17 mouse cellular contexts compared by ENCODE assay signal in genomic region chr1:39349427-39349826, GRCm38 (mm10). TPM values are rescaled to one million over a fixed set of nuclear protein-coding genes. Genes with fewer than 3 reads are reported as not detected.
DNase-seq lines count a peak whose midpoint lies in the region; ATAC-seq and TF ChIP-seq lines count a peak whose summit lies in the region.
"Had no signal": no experiment of that assay in that cellular context is flagged by ENCODE, and none has a peak within 500 bp of the region (broad histone marks: within the 10 kb centered on the region; RNA-seq: fewer than 3 reads in every experiment).

No protein-coding gene starts in this region.

- TF ChIP-seq POLR2A in myocyte (IDR thresholded peaks at IDR 0.05; ENCODE audit: insufficient read length, low read depth), result no peak

- peak; percentile 18 to 35 for DNase-seq in heart, adult 9 months (ENCODE audit: low spot score in 2 of 2)
- no peak for DNase-seq in heart, postnatal 25 days (ENCODE audit: low spot score)
- no peak for DNase-seq in lung, postnatal 0 days (ENCODE audit: low spot score)
- DNase-seq in lung, postnatal 4 days, result no peak
- DNase-seq in ZHBTc4 (ENCODE audit: low read depth, low spot score), result peak; percentile 64
- DNase-seq: adrenal gland, adult 2 months; adrenal gland, postnatal 25 days; gastrocnemius, postnatal 36 days; kidney, adult 18-20 months had no signal

- no peaks in the 10 kb centered on the region for H3K36me3 ChIP-seq in lung, postnatal 0 days (ENCODE audit: insufficient read depth, low read length)
- H3K36me3 ChIP-seq in myocyte (ENCODE audit: control insufficient read depth, insufficient read depth), result no peaks in the 10 kb centered on the region
- H3K36me3 ChIP-seq: embryonic facial prominence, embryonic 12.5 days; forebrain, embryonic 15.5 days; G1E; heart, embryonic 13.5 days; intestine, embryonic 15.5 days had no signal

- no peak overlapping the region for H3K4me3 ChIP-seq in lung, postnatal 0 days (ENCODE audit: low read depth, low read length)
- H3K4me3 ChIP-seq in myocyte, result no peak overlapping the region
- H3K4me3 ChIP-seq: embryonic facial prominence, embryonic 12.5 days; forebrain, embryonic 15.5 days; heart, embryonic 13.5 days; intestine, embryonic 15.5 days had no signal

- H3K4me2 ChIP-seq in lung, postnatal 0 days (replicated peaks; ENCODE audit: low read depth, low read length), result no peak overlapping the region
- H3K4me2 ChIP-seq in myocyte (ENCODE audit: low read depth), result peak overlapping the region; percentile 7
- H3K4me2 ChIP-seq: embryonic facial prominence, embryonic 12.5 days; forebrain, embryonic 15.5 days; heart, embryonic 13.5 days; hindbrain, embryonic 14.5 days; intestine, embryonic 15.5 days had no signal

- intact Hi-C loops in heart, postnatal 25 days (cut with DNase I), result no loop called here

- no peak overlapping the region for H3K9ac ChIP-seq in lung, postnatal 0 days (replicated peaks; ENCODE audit: low read depth)
- H3K9ac ChIP-seq: embryonic facial prominence, embryonic 12.5 days; forebrain, embryonic 15.5 days; heart, embryonic 13.5 days; hindbrain, embryonic 14.5 days; intestine, embryonic 15.5 days had no signal

- no peak overlapping the region for H3ac ChIP-seq in myocyte (ENCODE audit: control insufficient read depth, insufficient read length)

- H3K4me1 ChIP-seq in lung, postnatal 0 days (ENCODE audit: insufficient read depth, low read depth, low read length), result no peaks in the 10 kb centered on the region
- H3K4me1 ChIP-seq: embryonic facial prominence, embryonic 12.5 days; forebrain, embryonic 15.5 days; intestine, embryonic 15.5 days had no signal

- TF ChIP-seq EP300 in lung, postnatal 0 days (IDR thresholded peaks at IDR 0.05), result peak; percentile 45; the same call in 1 of the 2 replicates

- WGBS in lung, postnatal 0 days, result 71% methylated on average over 7 of the region's 7 CpGs

- no peak for TF ChIP-seq CTCF in lung, postnatal 0 days (IDR thresholded peaks at IDR 0.05)

- no peaks in the 10 kb centered on the region for H3K9me3 ChIP-seq in lung, postnatal 0 days (ENCODE audit: low read length)
- H3K9me3 ChIP-seq: embryonic facial prominence, embryonic 12.5 days; forebrain, embryonic 15.5 days; G1E; heart, embryonic 13.5 days; intestine, embryonic 15.5 days had no signal

- no peaks in the 10 kb centered on the region for H3K27me3 ChIP-seq in lung, postnatal 0 days (replicated peaks; ENCODE audit: insufficient read depth, low read length)
- H3K27me3 ChIP-seq in myocyte (ENCODE audit: control insufficient read depth, insufficient read depth, insufficient read length), result no peaks in the 10 kb centered on the region
- H3K27me3 ChIP-seq: forebrain, embryonic 15.5 days; intestine, embryonic 15.5 days had no signal

- no peak overlapping the region for H3K27ac ChIP-seq in lung, postnatal 0 days (ENCODE audit: low read length)
- H3K27ac ChIP-seq: embryonic facial prominence, embryonic 12.5 days; forebrain, embryonic 15.5 days; heart, embryonic 13.5 days; hindbrain, embryonic 14.5 days; intestine, embryonic 15.5 days had no signal

- peak; percentile 75 for ATAC-seq in lung, postnatal 0 days
- no peak for ATAC-seq in activated CD4-positive, CD25-positive, alpha-beta regulatory T cell, adult 4 months
- ATAC-seq: forebrain, embryonic 15.5 days; intestine, embryonic 15.5 days had no signal

- H3K79me2 ChIP-seq in myocyte (ENCODE audit: control insufficient read depth, insufficient read depth), result no peaks in the 10 kb centered on the region

TF ChIP-seq in myocyte, 11 proteins besides CTCF, POLR2A, EP300 and RAD21:
- TF ChIP-seq USF1 (IDR thresholded peaks at IDR 0.05; ENCODE audit: low read depth) (no peak), E2F4 (IDR thresholded peaks at IDR 0.05; ENCODE audit: insufficient read depth) (no peak), MYOD1 (IDR thresholded peaks at IDR 0.05; ENCODE audit: control insufficient read depth in 1 of 3, insufficient read length in 2 of 3, low read depth in 2 of 3) (no peak), MYOG (IDR thresholded peaks at IDR 0.05; ENCODE audit: control insufficient read depth in 1 of 3, insufficient read depth in 1 of 3, insufficient read length in 2 of 3, low read depth in 2 of 3) (no peak), POLR2AphosphoS2 (IDR thresholded peaks at IDR 0.05; ENCODE audit: insufficient read length, low read depth) (no peak), REST (IDR thresholded peaks at IDR 0.05; ENCODE audit: insufficient read depth, insufficient read length) (no peak), CEBPB (IDR thresholded peaks at IDR 0.05; ENCODE audit: insufficient read depth, poor library complexity, severe bottlenecking) (no peak), SRF (IDR thresholded peaks at IDR 0.05; ENCODE audit: control insufficient read depth, insufficient read length, low read depth) (no peak), TCF3 (IDR thresholded peaks at IDR 0.05; ENCODE audit: insufficient read length, low read depth) (no peak), MAX (IDR thresholded peaks at IDR 0.05; ENCODE audit: low read depth) (no peak), TCF12 (IDR thresholded peaks at IDR 0.05; ENCODE audit: insufficient read depth, poor library complexity, severe bottlenecking) (no peak)

RNA-seq across cellular contexts. Expression of gene Rpl31, which starts 18.2 kb away (rescaled TPM):
- total RNA-seq in heart, postnatal 25 days (2021), result 100 to 1,000 TPM; 552 to 590 TPM
- polyA plus RNA-seq in lung, postnatal 0 days (2015; fragmentation: Nextera tagmentation; extraction: Ambion mirVana), result 379 and 423 TPM in 2 replicates
- polyA plus RNA-seq in myocyte (2012; fragmentation: generic; extraction: Trizol), result 1,627 TPM
- polyA plus RNA-seq in activated CD4-positive, CD25-positive, alpha-beta regulatory T cell, adult 4 months (2017; shearing (Covaris generic)), result 100 to 1,000 TPM; 494 to 595 TPM

Comparison
In these comparisons a context has a peak if more than half of its experiments do, and no peak if none do; other contexts are left out.
1. DNase-seq: peak in heart, adult 9 months (2 of 2) and ZHBTc4 (single experiment); none in heart, postnatal 25 days (single experiment), lung, postnatal 0 days (single experiment) and lung, postnatal 4 days (0 of 2).